Mouse (Mus musculus): ENCODE data around the gene Cd93. TPM values are rescaled to one million over a fixed set of nuclear protein-coding genes. Genes with fewer than 3 reads are reported as not detected.

The Cd93 gene
- polyA plus RNA-seq, 1 experiment from 2014 or later = 8.5 TPM

GRCm38 (mm10) chr2:148398901-148399685, 44.3 kb downstream of the Cd93 start:
- H3K4me1 ChIP-seq (ENCODE audit: control insufficient read depth, insufficient read depth, low read length) = no peaks in the 10 kb centered on the region
- H3K9me3 ChIP-seq (replicated peaks; ENCODE audit: control insufficient read depth, low read length) = no peaks in the 10 kb centered on the region
- H3K9ac ChIP-seq (ENCODE audit: low read length) = no peak overlapping the region
- H3K4me3 ChIP-seq (ENCODE audit: low read depth, low read length) = no peak overlapping the region
- H3K4me2 ChIP-seq (ENCODE audit: low read length) = no peak overlapping the region
- no peak overlapping the region for H3K27ac ChIP-seq (ENCODE audit: low read depth, low read length)
- WGBS = 83% methylated on average over 5 of the region's 5 CpGs
- H3K36me3 ChIP-seq (ENCODE audit: control insufficient read depth, insufficient read depth, low read length) = no peaks in the 10 kb centered on the region
- H3K27me3 ChIP-seq (replicated peaks; ENCODE audit: control insufficient read depth, insufficient read depth, low read length) = peaks cover 12% of the 10 kb centered on the region; the same call in 1 of the 2 replicates
- DNase-seq (ENCODE audit: low spot score) = no peak
- no peak for ATAC-seq

GRCm38 (mm10) chr2:148397784-148398100, 45.6 kb downstream of the Cd93 start:
- peaks cover 20% of the 10 kb centered on the region for H3K27me3 ChIP-seq (replicated peaks; ENCODE audit: control insufficient read depth, insufficient read depth, low read length)
- H3K4me3 ChIP-seq (ENCODE audit: low read depth, low read length) = no peak overlapping the region
- no peak overlapping the region for H3K27ac ChIP-seq (ENCODE audit: low read depth, low read length)
- WGBS = 90% methylated on average over 1 of the region's 1 CpGs
- no peak overlapping the region for H3K9ac ChIP-seq (ENCODE audit: low read length)
- ATAC-seq (no peak), DNase-seq (ENCODE audit: low spot score) (no peak)
- no peaks in the 10 kb centered on the region for H3K4me1 ChIP-seq (ENCODE audit: control insufficient read depth, insufficient read depth, low read length)
- no peak overlapping the region for H3K4me2 ChIP-seq (ENCODE audit: low read length)
- H3K9me3 ChIP-seq (replicated peaks; ENCODE audit: control insufficient read depth, low read length) = no peaks in the 10 kb centered on the region
- no peaks in the 10 kb centered on the region for H3K36me3 ChIP-seq (ENCODE audit: control insufficient read depth, insufficient read depth, low read length)

GRCm38 (mm10) chr2:148397015-148397783, 46.2 kb downstream of the Cd93 start:
- DNase-seq (ENCODE audit: low spot score) = no peak
- H3K36me3 ChIP-seq (ENCODE audit: control insufficient read depth, insufficient read depth, low read length) = no peaks in the 10 kb centered on the region
- H3K4me3 ChIP-seq (ENCODE audit: low read depth, low read length) = no peak overlapping the region
- no peak overlapping the region for H3K9ac ChIP-seq (ENCODE audit: low read length)
- peaks cover 20% of the 10 kb centered on the region for H3K27me3 ChIP-seq (replicated peaks; ENCODE audit: control insufficient read depth, insufficient read depth, low read length)
- H3K9me3 ChIP-seq (replicated peaks; ENCODE audit: control insufficient read depth, low read length) = no peaks in the 10 kb centered on the region
- 72% methylated on average over 11 of the region's 11 CpGs for WGBS
- ATAC-seq = no peak
- H3K4me2 ChIP-seq (ENCODE audit: low read length) = no peak overlapping the region
- H3K27ac ChIP-seq (ENCODE audit: low read depth, low read length) = no peak overlapping the region
- no peaks in the 10 kb centered on the region for H3K4me1 ChIP-seq (ENCODE audit: control insufficient read depth, insufficient read depth, low read length)

- Histone ChIP-seq H3K36me3 (ENCODE audit: control insufficient read depth, insufficient read depth, low read length) (no peaks in the 10 kb centered on the region), H3K9me3 (replicated peaks; ENCODE audit: control insufficient read depth, low read length) (no peaks in the 10 kb centered on the region), H3K4me2 (ENCODE audit: low read length) (peak overlapping the region; percentile 92), H3K9ac (ENCODE audit: low read length) (no peak overlapping the region), H3K4me1 (ENCODE audit: control insufficient read depth, insufficient read depth, low read length) (no peaks in the 10 kb centered on the region), H3K4me3 (ENCODE audit: low read depth, low read length) (peak overlapping the region; percentile 50; the same call in 1 of the 2 replicates), H3K27ac (ENCODE audit: low read depth, low read length) (no peak overlapping the region), H3K27me3 (replicated peaks; ENCODE audit: control insufficient read depth, insufficient read depth, low read length) (peaks cover 20% of the 10 kb centered on the region)
- no peak for DNase-seq (ENCODE audit: low spot score)
- WGBS = 76% methylated on average over 10 of the region's 10 CpGs
- no peak for ATAC-seq
These were observed 47.2 kb downstream of the Cd93 start for GRCm38 (mm10) chr2:148396209-148396608.

GRCm38 (mm10) chr2:148395131-148396051, 48.0 kb downstream of the Cd93 start, which contains the start of gene Sstr4:
TSS of gene Sstr4 (plus strand) at chr2:148395344.
- ATAC-seq = peak; percentile 90
- peak within 1 kb of the TSS; percentile 56 for H3K9ac ChIP-seq (ENCODE audit: low read length)
- H3K27me3 ChIP-seq (replicated peaks; ENCODE audit: control insufficient read depth, insufficient read depth, low read length) = peaks cover 20% of the 10 kb centered on the region
- peak within 1 kb of the TSS; percentile 50 for H3K4me3 ChIP-seq (ENCODE audit: low read depth, low read length)
- no peaks in the 10 kb centered on the region for H3K4me1 ChIP-seq (ENCODE audit: control insufficient read depth, insufficient read depth, low read length)
- no peaks in the 10 kb centered on the region for H3K36me3 ChIP-seq (ENCODE audit: control insufficient read depth, insufficient read depth, low read length)
- no peak within 1 kb of the TSS for H3K27ac ChIP-seq (ENCODE audit: low read depth, low read length)
- peak; percentile 62 for DNase-seq (ENCODE audit: low spot score)
- peak within 1 kb of the TSS; percentile 92 for H3K4me2 ChIP-seq (ENCODE audit: low read length)
- 4% methylated on average over 83 of the region's 83 CpGs for WGBS
- no peaks in the 10 kb centered on the region for H3K9me3 ChIP-seq (replicated peaks; ENCODE audit: control insufficient read depth, low read length)

- no peak overlapping the region for H3K4me3 ChIP-seq (ENCODE audit: low read depth, low read length)
- H3K9me3 ChIP-seq (replicated peaks; ENCODE audit: control insufficient read depth, low read length) = no peaks in the 10 kb centered on the region
- H3K4me1 ChIP-seq (ENCODE audit: control insufficient read depth, insufficient read depth, low read length) = no peaks in the 10 kb centered on the region
- H3K9ac ChIP-seq (ENCODE audit: low read length) = no peak overlapping the region
- ATAC-seq (no peak), DNase-seq (ENCODE audit: low spot score) (no peak)
- H3K36me3 ChIP-seq (ENCODE audit: control insufficient read depth, insufficient read depth, low read length) = no peaks in the 10 kb centered on the region
- H3K4me2 ChIP-seq (ENCODE audit: low read length) = no peak overlapping the region
- no peak overlapping the region for H3K27ac ChIP-seq (ENCODE audit: low read depth, low read length)
- peaks cover 20% of the 10 kb centered on the region for H3K27me3 ChIP-seq (replicated peaks; ENCODE audit: control insufficient read depth, insufficient read depth, low read length)
These were observed 49.5 kb downstream of the Cd93 start for GRCm38 (mm10) chr2:148393846-148394245.

GRCm38 (mm10) chr2:148393149-148393548, 50.2 kb downstream of the Cd93 start:
- no peaks in the 10 kb centered on the region for H3K36me3 ChIP-seq (ENCODE audit: control insufficient read depth, insufficient read depth, low read length)
- no peaks in the 10 kb centered on the region for H3K4me1 ChIP-seq (ENCODE audit: control insufficient read depth, insufficient read depth, low read length)
- H3K9ac ChIP-seq (ENCODE audit: low read length) = no peak overlapping the region
- no peaks in the 10 kb centered on the region for H3K9me3 ChIP-seq (replicated peaks; ENCODE audit: control insufficient read depth, low read length)
- 86% methylated on average over 1 of the region's 1 CpGs for WGBS
- no peak overlapping the region for H3K27ac ChIP-seq (ENCODE audit: low read depth, low read length)
- peaks cover 20% of the 10 kb centered on the region for H3K27me3 ChIP-seq (replicated peaks; ENCODE audit: control insufficient read depth, insufficient read depth, low read length)
- no peak for DNase-seq (ENCODE audit: low spot score)
- no peak for ATAC-seq
- H3K4me2 ChIP-seq (ENCODE audit: low read length) = no peak overlapping the region
- no peak overlapping the region for H3K4me3 ChIP-seq (ENCODE audit: low read depth, low read length)

GRCm38 (mm10) chr2:148387652-148388581, 55.4 kb downstream of the Cd93 start:
- H3K4me3 ChIP-seq (ENCODE audit: low read depth, low read length) = no peak overlapping the region
- no peak overlapping the region for H3K9ac ChIP-seq (ENCODE audit: low read length)
- H3K4me1 ChIP-seq (ENCODE audit: control insufficient read depth, insufficient read depth, low read length) = no peaks in the 10 kb centered on the region
- H3K4me2 ChIP-seq (ENCODE audit: low read length) = no peak overlapping the region
- H3K27ac ChIP-seq (ENCODE audit: low read depth, low read length) = no peak overlapping the region
- DNase-seq (ENCODE audit: low spot score) (no peak), ATAC-seq (no peak)
- no peaks in the 10 kb centered on the region for H3K36me3 ChIP-seq (ENCODE audit: control insufficient read depth, insufficient read depth, low read length)
- H3K9me3 ChIP-seq (replicated peaks; ENCODE audit: control insufficient read depth, low read length) = no peaks in the 10 kb centered on the region
- H3K27me3 ChIP-seq (replicated peaks; ENCODE audit: control insufficient read depth, insufficient read depth, low read length) = no peaks in the 10 kb centered on the region
- WGBS = 72% methylated on average over 6 of the region's 6 CpGs

Measured in forebrain, embryonic 14.5 days (tissue).